Mouse (Mus musculus) MEL (cell line): ENCODE measurements around the gene Ecm1. TPM values are rescaled to one million over a fixed set of nuclear protein-coding genes. Genes with fewer than 3 reads are reported as not detected.

Experiments used
- DNase-seq: peaks from one replicate; pipeline ENCODE4 v3.0.0; 2011; ENCODE audit warnings: low read depth, low spot score
- H3K27ac ChIP-seq: 2 replicates; pipeline ENCODE4 v1.5.1; 2012; ENCODE audit warnings: low read depth, mild to moderate bottlenecking, control low read depth, low read length, moderate library complexity; ENCODE audit not compliant: control insufficient read depth
- H3K27me3 ChIP-seq, 2 experiments: fragments of 150-350 bp in 1 of 2; sonication (generic) in 1 of 2; 2 replicates each; pipeline ENCODE4 v1.6.1; 2012; ENCODE audit warnings: low read length in 2 of 2, mild to moderate bottlenecking in 2 of 2, improper control_type of control experiment in 1 of 2, moderate library complexity in 1 of 2; ENCODE audit not compliant: insufficient read depth in 2 of 2, control insufficient read depth in 1 of 2
- H3K36me3 ChIP-seq, 2 experiments: 2 replicates each; pipeline ENCODE4 v1.6.1; 2012 to 2014; ENCODE audit warnings: low read length in 2 of 2, improper control_type of control experiment in 1 of 2, inconsistent platforms in 1 of 2, mild to moderate bottlenecking in 1 of 2; ENCODE audit not compliant: insufficient read depth in 2 of 2, control insufficient read depth in 1 of 2
- H3K4me1 ChIP-seq, 2 experiments: fragments of 150-350 bp in 1 of 2; sonication (generic) in 1 of 2; 2 replicates each; pipeline ENCODE4 v1.6.1; 2012; ENCODE audit warnings: low read length in 2 of 2, improper control_type of control experiment in 1 of 2, mild to moderate bottlenecking in 1 of 2; ENCODE audit not compliant: insufficient read depth in 2 of 2, control insufficient read depth in 1 of 2
- H3K4me3 ChIP-seq, 2 experiments: fragments of 150-350 bp in 1 of 2; sonication (generic) in 1 of 2; 2 replicates each; pipeline ENCODE4 v1.5.1; 2012; ENCODE audit warnings: low read depth in 2 of 2, low read length in 2 of 2, mild to moderate bottlenecking in 2 of 2, moderate library complexity in 2 of 2, control low read depth in 1 of 2, improper control_type of control experiment in 1 of 2; ENCODE audit not compliant: control insufficient read depth in 1 of 2, insufficient read depth in 1 of 2
- H3K79me2 ChIP-seq: 2 replicates; pipeline ENCODE4 v1.6.1; 2012; ENCODE audit warnings: mild to moderate bottlenecking, low read length, moderate library complexity; ENCODE audit not compliant: control insufficient read depth, poor library complexity, insufficient read depth
- H3K9ac ChIP-seq: 2 replicates; pipeline ENCODE4 v1.6.1; 2012; ENCODE audit warnings: low read depth, mild to moderate bottlenecking, control low read depth, low read length, moderate library complexity; ENCODE audit not compliant: control insufficient read depth, poor library complexity, severe bottlenecking
- H3K9me3 ChIP-seq: fragments of 150-350 bp; sonication (generic); replicated peaks from 2 replicates; pipeline ENCODE4 v1.6.1; 2012; ENCODE audit warnings: mild to moderate bottlenecking, low read length, improper control_type of control experiment, moderate library complexity; ENCODE audit not compliant: insufficient read depth
- CHD2 ChIP-seq: IDR thresholded peaks from 2 replicates; pipeline ENCODE4 v1.6.1; 2011; ENCODE audit warnings: low read length, improper control_type of control experiment
- CTCF ChIP-seq, 3 experiments: IDR thresholded peaks in 2 of 3; conservative IDR thresholded peaks in 1 of 3; 2 replicates each; pipeline ENCODE4 v1.5.1; 2011 to 2012; ENCODE audit warnings: low read length in 3 of 3, low read depth in 2 of 3, mild to moderate bottlenecking in 2 of 3, improper control_type of control experiment in 1 of 3, inconsistent platforms in 1 of 3, mixed read lengths in 1 of 3, moderate library complexity in 1 of 3; ENCODE audit not compliant: control insufficient read depth in 1 of 3, insufficient read depth in 1 of 3, poor library complexity in 1 of 3, severe bottlenecking in 1 of 3
- ELF1 ChIP-seq: IDR thresholded peaks from 2 replicates; pipeline ENCODE4 v1.6.1; 2014; ENCODE audit warnings: low read depth, mild to moderate bottlenecking, inconsistent platforms, low read length, improper control_type of control experiment, moderate library complexity
- GATA1 ChIP-seq: IDR thresholded peaks from 2 replicates; pipeline ENCODE4 v1.6.1; 2011; ENCODE audit warnings: low read depth, low read length, improper control_type of control experiment
- KAT2A ChIP-seq: conservative IDR thresholded peaks from 2 replicates; pipeline ENCODE4 v1.6.1; 2012; ENCODE audit warnings: low read depth, low read length, improper control_type of control experiment, inconsistent platforms
- MAFK ChIP-seq: IDR thresholded peaks from 2 replicates; pipeline ENCODE4 v1.6.1; 2011; ENCODE audit warnings: low read depth, mild to moderate bottlenecking, low read length, improper control_type of control experiment, borderline replicate concordance
- MYB ChIP-seq: IDR thresholded peaks from 2 replicates; pipeline ENCODE4 v1.6.1; 2011; ENCODE audit warnings: mild to moderate bottlenecking, low read depth, low read length, improper control_type of control experiment
- NRF1 ChIP-seq: IDR thresholded peaks from 2 replicates; pipeline ENCODE4 v1.6.1; 2014; ENCODE audit warnings: low read depth, mild to moderate bottlenecking, inconsistent platforms, low read length, improper control_type of control experiment, moderate library complexity; ENCODE audit not compliant: poor library complexity, insufficient read depth, severe bottlenecking
- POLR2AphosphoS2 ChIP-seq: IDR thresholded peaks from 2 replicates; pipeline ENCODE4 v1.6.1; 2011; ENCODE audit warnings: low read length, improper control_type of control experiment
- POLR2AphosphoS5 ChIP-seq: IDR thresholded peaks from 2 replicates; pipeline ENCODE4 v1.6.1; 2012; ENCODE audit warnings: low read depth, borderline replicate concordance, mild to moderate bottlenecking, inconsistent platforms, low read length, moderate library complexity, mixed read lengths
- RAD21 ChIP-seq: IDR thresholded peaks from 2 replicates; pipeline ENCODE4 v1.6.1; 2011; ENCODE audit warnings: mild to moderate bottlenecking, low read depth, low read length, improper control_type of control experiment
- RCOR1 ChIP-seq: IDR thresholded peaks from 2 replicates; pipeline ENCODE4 v1.6.1; 2012; ENCODE audit warnings: low read depth, mild to moderate bottlenecking, inconsistent platforms, low read length, improper control_type of control experiment
- SIN3A ChIP-seq: IDR thresholded peaks from 2 replicates; pipeline ENCODE4 v1.6.1; 2012; ENCODE audit warnings: low read length, improper control_type of control experiment, inconsistent platforms
- TAL1 ChIP-seq: IDR thresholded peaks from 2 replicates; pipeline ENCODE4 v1.6.1; 2012; ENCODE audit warnings: mild to moderate bottlenecking, inconsistent platforms, low read length, moderate library complexity, mixed read lengths
- TBP ChIP-seq: IDR thresholded peaks from 2 replicates; pipeline ENCODE4 v1.8.0; 2011; ENCODE audit warnings: low read depth, low read length, improper control_type of control experiment
- TCF12 ChIP-seq: IDR thresholded peaks from 2 replicates; pipeline ENCODE4 v1.6.1; 2014; ENCODE audit warnings: low read depth, mild to moderate bottlenecking, inconsistent platforms, low read length, improper control_type of control experiment, moderate library complexity
- polyA plus RNA-seq, 2 experiments: library from polyadenylated mRNA; stranded (reverse) in 1 of 2; unstranded in 1 of 2; fragments of >175 nt in 1 of 2; fragments of >200 nt in 1 of 2; gene quantifications; 2 replicates each; pipeline versions ENCODE4 v1.2.1 to v1.2.4; 2012; ENCODE audit warnings: low replicate concordance in 2 of 2, low read depth in 1 of 2; ENCODE audit not compliant: insufficient read length in 2 of 2, insufficient read depth in 1 of 2, missing spikeins in 1 of 2
- total RNA-seq: library from RNA; depleted of rRNA; stranded (reverse); fragments of 300-350 nt; gene quantifications from 2 replicates; pipeline ENCODE4 v1.2.3, GENCODE M21; 2012

Gene Ecm1
- total and polyA plus RNA-seq, 3 experiments: 1.0 to 9.5 TPM; not detected in 1

- Histone ChIP-seq H3K9me3 (no peaks in the 10 kb centered on the region), H3K9ac (peak within 1 kb of the TSS; percentile 44), H3K27me3 (no peaks in the 10 kb centered on the region), H3K79me2 (no peaks in the 10 kb centered on the region), H3K4me1 (no peaks in the 10 kb centered on the region), H3K27ac (no peak within 1 kb of the TSS), H3K36me3 (no peaks in the 10 kb centered on the region), H3K4me3 (peak within 1 kb of the TSS; percentile 24 to 52; a peak in 2 of 4 replicates)
- TF ChIP-seq CHD2: no peak
- no peak for TF ChIP-seq MAFK
- TF ChIP-seq POLR2AphosphoS5: no peak
- no peak for TF ChIP-seq RAD21
- peak; percentile 48 for DNase-seq
These were observed 51.6 kb downstream of the Ecm1 start, which contains the start of gene Adamtsl4 for GRCm38 (mm10) chr3:95687524-95688421. TSS of gene Adamtsl4 (minus strand) at chr3:95687917.

- no peak overlapping the region for H3K9ac ChIP-seq
- H3K9me3 ChIP-seq: no peaks in the 10 kb centered on the region
- TF ChIP-seq NRF1 (no peak), RCOR1 (no peak), TBP (no peak), KAT2A (no peak), TCF12 (no peak), MYB (no peak), RAD21 (no peak), CTCF (IDR thresholded peaks at IDR 0.05 in 2 of 3, conservative IDR thresholded peaks at IDR 0.05 in 1 of 3; ENCODE audit: control insufficient read depth in 1 of 3, insufficient read depth in 1 of 3, low read depth in 2 of 3, low read length in 3 of 3, poor library complexity in 1 of 3, severe bottlenecking in 1 of 3) (no peak)
- no peaks in the 10 kb centered on the region for H3K4me1 ChIP-seq
- H3K27me3 ChIP-seq: no peaks in the 10 kb centered on the region
- H3K4me3 ChIP-seq: no peak overlapping the region
- no peaks in the 10 kb centered on the region for H3K79me2 ChIP-seq
- DNase-seq: no peak
- no peak overlapping the region for H3K27ac ChIP-seq
- no peaks in the 10 kb centered on the region for H3K36me3 ChIP-seq
These were observed 52.2 kb downstream of the Ecm1 start for GRCm38 (mm10) chr3:95687168-95687523.

GRCm38 (mm10) chr3:95686492-95687167, 52.7 kb downstream of the Ecm1 start:
- Histone ChIP-seq H3K27me3 (no peaks in the 10 kb centered on the region), H3K4me1 (no peaks in the 10 kb centered on the region), H3K79me2 (no peaks in the 10 kb centered on the region), H3K36me3 (no peaks in the 10 kb centered on the region), H3K9ac (no peak overlapping the region), H3K27ac (no peak overlapping the region), H3K4me3 (no peak overlapping the region), H3K9me3 (no peaks in the 10 kb centered on the region)
- no peak for DNase-seq
- TF ChIP-seq CHD2 (no peak), TAL1 (no peak), GATA1 (no peak), SIN3A (no peak), POLR2AphosphoS2 (no peak), TCF12 (no peak), ELF1 (no peak)
- TF ChIP-seq, all 39 proteins: peak for 0
